Mouse (Mus musculus): ENCODE measurements around the gene Tma7.

Tma7 gene

GRCm38 (mm10) chr9:109068095-109068735 is 14.2 kb downstream of the Tma7 start:
- DNase-seq (ENCODE audit: low read depth, low spot score) = no peak

- DNase-seq (ENCODE audit: low read depth, low spot score) = no peak
Observed at GRCm38 (mm10) chr9:109060898-109061295, 21.5 kb downstream of the Tma7 start.

DNA sequence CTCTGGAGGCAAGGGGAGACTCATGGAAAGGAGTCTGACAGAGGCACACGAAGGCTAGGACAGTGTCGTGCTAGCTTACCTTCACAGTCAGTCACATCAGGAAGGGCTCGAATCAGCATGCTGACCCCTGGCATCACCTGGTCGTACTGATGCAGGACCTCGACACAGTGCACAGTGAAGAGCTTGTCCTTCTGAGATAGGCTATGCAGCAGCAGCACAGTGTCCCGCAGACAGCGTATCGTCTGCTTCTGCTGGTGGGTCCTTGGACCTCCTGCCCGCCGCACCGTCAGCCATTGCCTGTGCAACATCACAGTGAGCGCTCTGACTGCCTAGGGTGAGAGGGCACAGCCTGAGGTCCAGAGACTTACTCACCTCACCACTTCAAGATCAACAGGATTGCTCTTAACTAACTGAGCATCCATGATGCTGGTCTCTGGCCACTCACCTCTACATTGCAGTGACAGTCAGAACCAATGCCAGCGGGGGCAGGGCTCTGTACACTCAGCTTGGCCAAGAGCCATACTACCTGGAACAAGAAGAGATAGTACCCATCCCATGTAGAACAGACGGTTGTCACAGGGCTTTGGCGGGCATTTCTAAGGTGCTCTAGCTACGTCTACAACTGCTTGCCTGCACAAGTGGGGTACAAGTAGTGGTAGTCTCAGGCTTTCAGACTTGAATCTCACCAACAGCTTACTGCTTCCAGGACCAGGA is 22.0 kb downstream of the Tma7 start:
- no peak for DNase-seq (ENCODE audit: low read depth, low spot score)

DNA sequence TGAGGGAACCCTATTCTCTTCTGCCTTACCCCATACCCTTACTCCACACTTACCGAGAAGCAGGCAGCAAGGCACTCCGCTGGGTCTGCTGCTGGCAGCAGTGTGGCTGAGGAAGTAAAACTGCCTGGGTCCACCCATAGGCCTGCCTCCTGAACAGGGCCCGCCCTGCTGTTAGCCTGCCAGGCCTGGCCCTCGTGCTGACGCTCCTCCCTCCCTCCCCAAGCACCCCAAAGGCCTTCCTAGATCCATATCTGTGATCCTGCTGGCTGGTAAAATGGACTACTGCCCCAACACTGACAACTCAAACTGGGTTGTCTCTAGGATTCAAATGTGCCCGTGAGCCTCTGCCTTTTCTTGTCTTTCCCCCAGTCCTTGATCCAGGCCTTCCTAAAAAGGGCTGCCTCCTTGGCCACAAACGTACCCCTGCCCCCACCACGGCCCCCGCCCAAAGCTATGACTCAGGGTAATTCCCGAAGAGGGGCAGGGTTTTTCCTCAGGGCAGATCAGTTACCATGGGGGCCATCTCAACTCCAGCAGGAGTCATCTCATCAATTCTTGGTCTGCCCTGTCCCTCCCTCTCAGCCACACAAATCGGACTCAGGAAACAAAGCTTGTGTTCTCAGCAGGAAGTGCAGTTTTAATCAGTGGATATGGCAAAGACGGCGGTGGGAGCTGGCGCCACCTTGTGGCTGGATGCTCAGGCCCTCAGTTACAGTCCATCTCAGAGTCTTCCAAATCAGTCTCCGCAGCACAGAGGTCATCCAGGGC is 23.1 kb downstream of the Tma7 start, which contains the start of gene Trex1:
Gene Trex1, minus strand, starts transcription at position 599 of the 768 bp plus-strand sequence.
- peak; percentile 93 for DNase-seq (ENCODE audit: low read depth, low spot score)

GRCm38 (mm10) chr9:109058006-109058765 is 24.2 kb downstream of the Tma7 start:
- no peak for DNase-seq (ENCODE audit: low read depth, low spot score)

- DNase-seq (ENCODE audit: low read depth, low spot score) = no peak
Observed at GRCm38 (mm10) chr9:109057543-109057942, 24.8 kb downstream of the Tma7 start.

DNA sequence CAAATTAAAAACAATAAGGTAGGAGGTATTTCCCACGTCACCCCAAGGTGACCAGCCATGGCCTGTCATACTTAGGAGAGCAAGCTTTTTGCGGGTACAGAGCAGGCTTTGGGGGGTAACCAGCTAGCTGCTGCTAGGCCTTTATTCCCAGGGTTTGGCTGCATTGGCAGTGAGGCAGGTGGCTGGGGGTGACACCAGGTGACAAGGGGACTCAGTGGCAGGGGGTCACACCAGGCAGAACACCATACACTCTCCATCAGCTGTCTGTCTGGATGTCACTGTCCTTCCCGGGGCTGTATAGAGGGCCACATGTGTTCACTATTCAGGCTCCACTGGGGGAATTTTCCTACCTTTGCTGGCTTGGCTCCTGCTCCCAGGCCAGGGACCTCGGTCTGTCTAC is 25.5 kb downstream of the Tma7 start:
- no peak for DNase-seq (ENCODE audit: low read depth, low spot score)

GRCm38 (mm10) chr9:109056081-109056690 is 26.2 kb downstream of the Tma7 start:
- DNase-seq (ENCODE audit: low read depth, low spot score) = no peak

GRCm38 (mm10) chr9:109055271-109056030 is 26.9 kb downstream of the Tma7 start:
- peak; percentile 52 for DNase-seq (ENCODE audit: low read depth, low spot score)

GRCm38 (mm10) chr9:109054712-109055111 is 27.7 kb downstream of the Tma7 start:
- peak; percentile 95 for DNase-seq (ENCODE audit: low read depth, low spot score)

DNA sequence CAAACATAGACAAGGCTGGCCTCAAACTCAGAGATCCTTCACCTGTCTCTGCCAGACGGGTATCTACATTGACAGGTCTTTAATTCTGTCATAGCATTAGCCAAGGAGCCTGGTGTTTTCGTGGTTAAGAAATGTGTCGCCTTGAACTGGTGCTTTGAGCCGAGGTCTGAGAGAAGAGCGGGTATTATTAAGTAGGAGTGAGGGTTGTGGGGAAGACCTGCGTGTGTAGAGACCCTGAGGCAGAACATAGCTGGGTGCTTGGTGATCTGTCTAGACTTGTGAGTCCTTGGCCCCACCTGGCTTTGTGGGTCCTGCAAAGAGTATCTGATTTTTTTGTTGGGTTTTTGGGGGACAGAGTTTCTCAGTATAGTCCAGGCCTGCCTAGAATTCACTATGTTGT is 28.5 kb downstream of the Tma7 start:
- DNase-seq (ENCODE audit: low read depth, low spot score) = no peak

DNA sequence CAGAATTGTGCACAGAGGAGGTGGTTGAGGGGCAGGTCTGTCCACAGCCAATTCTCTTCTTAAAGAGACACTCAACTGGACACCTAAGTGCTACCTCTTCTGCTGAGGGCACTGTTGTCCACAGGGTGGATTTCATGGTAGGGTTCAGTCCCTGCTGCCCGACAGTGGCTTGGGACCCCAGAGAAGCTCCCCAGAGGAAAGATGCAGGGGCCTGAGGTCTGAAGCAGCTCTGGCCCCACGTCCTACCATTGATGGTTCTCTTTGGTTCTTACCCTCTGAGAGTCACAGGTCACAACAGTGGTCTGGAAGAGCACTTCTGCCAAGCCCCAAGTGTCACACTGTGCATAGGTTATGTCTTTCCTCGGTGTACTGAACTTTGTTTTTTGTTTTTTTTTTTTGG is 29.0 kb downstream of the Tma7 start:
- no peak for DNase-seq (ENCODE audit: low read depth, low spot score)

- DNase-seq (ENCODE audit: low read depth, low spot score) = no peak
Observed at GRCm38 (mm10) chr9:109052490-109053260, 29.7 kb downstream of the Tma7 start.

DNA sequence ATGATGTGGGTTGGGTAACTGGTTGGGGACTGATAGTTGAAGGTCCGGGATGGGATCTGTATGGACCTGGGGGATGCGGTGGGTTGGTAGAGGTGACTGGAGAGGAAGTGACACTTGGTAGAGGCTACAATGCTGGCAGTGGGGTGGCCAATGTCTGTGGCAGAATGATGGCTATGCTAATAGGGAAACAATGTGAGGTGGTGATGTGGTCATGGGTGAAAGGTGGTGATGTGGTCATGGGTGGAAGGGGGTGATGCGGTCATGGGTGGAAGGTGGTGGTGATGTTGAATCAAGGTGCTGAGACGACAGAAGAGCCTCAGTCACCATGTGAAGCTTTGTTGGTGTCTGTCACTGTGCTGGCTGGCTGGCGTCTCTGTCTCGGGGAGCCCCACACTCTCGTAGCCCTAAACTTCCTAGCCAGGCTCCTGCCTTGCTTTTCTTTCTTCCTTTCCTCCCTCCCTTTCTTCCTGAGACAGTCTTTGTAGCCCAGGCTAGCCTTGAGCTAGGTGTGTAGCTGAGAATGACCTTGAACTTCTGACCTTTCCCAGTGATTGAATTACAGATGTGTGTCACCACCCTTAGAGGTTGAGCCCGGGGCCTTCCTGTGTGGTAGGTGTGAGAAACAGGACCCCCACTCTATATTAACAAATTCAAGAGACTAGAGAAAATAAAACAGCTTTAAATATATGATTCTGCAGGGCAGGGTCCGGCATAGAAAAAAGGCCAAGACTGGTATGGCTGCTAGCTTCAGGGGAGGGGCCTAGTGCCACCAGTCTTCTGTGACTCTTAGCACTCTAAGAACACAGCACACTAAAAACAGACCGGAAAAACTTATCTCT is 30.5 kb downstream of the Tma7 start:
- DNase-seq (ENCODE audit: low read depth, low spot score) = no peak

GRCm38 (mm10) chr9:109051011-109051501 is 31.3 kb downstream of the Tma7 start:
- no peak for DNase-seq (ENCODE audit: low read depth, low spot score)

- no peak for DNase-seq (ENCODE audit: low read depth, low spot score)
Observed at GRCm38 (mm10) chr9:109050674-109050997, 31.8 kb downstream of the Tma7 start.

DNA sequence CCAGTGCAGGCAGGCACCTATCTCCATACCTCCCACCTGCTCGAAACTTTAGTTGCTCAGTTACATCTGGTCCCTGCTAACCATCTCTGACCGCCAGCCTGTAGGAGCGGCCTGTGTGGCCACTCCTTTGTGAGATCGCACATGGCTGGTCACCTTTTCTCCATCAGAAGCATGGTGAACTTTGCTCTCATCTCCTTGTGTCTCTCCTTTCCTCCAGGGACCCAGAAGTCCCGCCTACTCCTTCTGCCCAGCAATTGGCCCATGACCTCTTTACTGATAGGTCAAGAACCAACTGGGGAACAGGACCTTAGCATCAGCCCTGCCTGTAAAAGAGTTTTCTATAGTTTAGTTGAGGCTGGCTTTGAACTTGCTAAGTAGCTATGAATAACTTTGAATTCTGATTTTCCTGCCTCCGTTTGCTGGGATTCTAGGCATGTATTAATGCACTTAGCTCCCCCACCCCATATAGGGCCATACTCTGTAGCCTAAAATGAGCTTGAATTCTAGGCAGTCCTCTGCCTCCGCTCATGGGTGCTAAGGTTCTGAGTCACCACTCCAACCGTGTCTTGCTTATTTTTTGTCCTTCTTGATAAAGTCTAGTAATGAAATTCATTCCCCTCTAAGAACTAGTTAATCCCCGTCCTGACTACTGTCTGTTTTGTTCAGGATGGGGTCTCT is 32.3 kb downstream of the Tma7 start:
- DNase-seq (ENCODE audit: low read depth, low spot score) = no peak

- DNase-seq (ENCODE audit: low read depth, low spot score) = no peak
Observed at GRCm38 (mm10) chr9:109049316-109049715, 33.1 kb downstream of the Tma7 start.

All from brain, adult 2 months (tissue).